Mouse (Mus musculus): Measurements from ENCODE around the gene Add1. TPM values are rescaled to one million over a fixed set of nuclear protein-coding genes. Genes with fewer than 3 reads are reported as not detected.

Add1 gene
- polyA plus RNA-seq, 1 experiment from 2014 or later: 158 TPM

- no peaks in the 10 kb centered on the region for H3K27me3 ChIP-seq (ENCODE audit: control insufficient read depth, insufficient read depth, low read length)
- no peak overlapping the region for H3K4me2 ChIP-seq (ENCODE audit: low read depth, low read length)
- ATAC-seq (replicated peaks; ENCODE audit: extremely low read depth, insufficient read depth, low FRiP score): no peak
- peak overlapping the region; percentile 1; the same call in 1 of the 2 replicates for H3K4me3 ChIP-seq (ENCODE audit: low read length)
- H3K9me3 ChIP-seq (replicated peaks; ENCODE audit: control insufficient read depth, low read length): no peaks in the 10 kb centered on the region
- H3K36me3 ChIP-seq (ENCODE audit: control insufficient read depth, insufficient read depth): no peaks in the 10 kb centered on the region
- no peak overlapping the region for H3K9ac ChIP-seq (ENCODE audit: low read length)
- no peak overlapping the region for H3K27ac ChIP-seq (ENCODE audit: low read length)
- H3K4me1 ChIP-seq (ENCODE audit: control insufficient read depth, insufficient read depth, low read length): no peaks in the 10 kb centered on the region
- 44% methylated on average over 4 of the region's 4 CpGs for WGBS
Observed at GRCm38 (mm10) chr5:34543114-34543513, 30.4 kb upstream of the Add1 start.

GRCm38 (mm10) chr5:34547410-34547809 is 26.1 kb upstream of the Add1 start:
- no peaks in the 10 kb centered on the region for H3K9me3 ChIP-seq (replicated peaks; ENCODE audit: control insufficient read depth, low read length)

GRCm38 (mm10) chr5:34549135-34549482 is 24.4 kb upstream of the Add1 start:
- H3K36me3 ChIP-seq (ENCODE audit: control insufficient read depth, insufficient read depth): 0 out of 2 replicates have a peak, but pooled peaks cover 4% of the 10 kb centered on the region
- 22% methylated on average over 8 of the region's 8 CpGs for WGBS
- no peak overlapping the region for H3K27ac ChIP-seq (ENCODE audit: low read length)
- no peaks in the 10 kb centered on the region for H3K27me3 ChIP-seq (ENCODE audit: control insufficient read depth, insufficient read depth, low read length)
- H3K9ac ChIP-seq (ENCODE audit: low read length): peak overlapping the region; percentile 96
- no peak for ATAC-seq (replicated peaks; ENCODE audit: extremely low read depth, insufficient read depth, low FRiP score)
- peaks cover 9% of the 10 kb centered on the region for H3K4me1 ChIP-seq (ENCODE audit: control insufficient read depth, insufficient read depth, low read length)
- peak overlapping the region; percentile 95 for H3K4me2 ChIP-seq (ENCODE audit: low read depth, low read length)
- peak overlapping the region; percentile 95 for H3K4me3 ChIP-seq (ENCODE audit: low read length)
- no peaks in the 10 kb centered on the region for H3K9me3 ChIP-seq (replicated peaks; ENCODE audit: control insufficient read depth, low read length)

More at GRCm38 (mm10) chr5:34547410-34547809, 26.1 kb upstream of the Add1 start:
- Histone ChIP-seq H3K4me3 (ENCODE audit: low read length) (no peak overlapping the region), H3K4me1 (ENCODE audit: control insufficient read depth, insufficient read depth, low read length) (peaks cover 9% of the 10 kb centered on the region), H3K9ac (ENCODE audit: low read length) (no peak overlapping the region), H3K36me3 (ENCODE audit: control insufficient read depth, insufficient read depth) (0 out of 2 replicates have a peak, but pooled peaks cover 4% of the 10 kb centered on the region), H3K27ac (ENCODE audit: low read length) (no peak overlapping the region), H3K27me3 (ENCODE audit: control insufficient read depth, insufficient read depth, low read length) (no peaks in the 10 kb centered on the region), H3K4me2 (ENCODE audit: low read depth, low read length) (no peak overlapping the region)
- ATAC-seq (replicated peaks; ENCODE audit: extremely low read depth, insufficient read depth, low FRiP score): no peak

- no peaks in the 10 kb centered on the region for H3K9me3 ChIP-seq (replicated peaks; ENCODE audit: control insufficient read depth, low read length)
- H3K9ac ChIP-seq (ENCODE audit: low read length): peak overlapping the region; percentile 96
- H3K36me3 ChIP-seq (ENCODE audit: control insufficient read depth, insufficient read depth): 0 out of 2 replicates have a peak, but pooled peaks cover 4% of the 10 kb centered on the region
- 0 out of 2 replicates have a peak overlapping the region, but pooled peaks have one; percentile 1 for H3K27ac ChIP-seq (ENCODE audit: low read length)
- no peaks in the 10 kb centered on the region for H3K27me3 ChIP-seq (ENCODE audit: control insufficient read depth, insufficient read depth, low read length)
- under 1% methylated on average over 49 of the region's 49 CpGs for WGBS
- peaks cover 9% of the 10 kb centered on the region for H3K4me1 ChIP-seq (ENCODE audit: control insufficient read depth, insufficient read depth, low read length)
- peak overlapping the region; percentile 95 for H3K4me3 ChIP-seq (ENCODE audit: low read length)
- H3K4me2 ChIP-seq (ENCODE audit: low read depth, low read length): peak overlapping the region; percentile 95
- peak; percentile 78 for ATAC-seq (replicated peaks; ENCODE audit: extremely low read depth, insufficient read depth, low FRiP score)
Observed at GRCm38 (mm10) chr5:34549483-34550221, 23.8 kb upstream of the Add1 start.

- H3K36me3 ChIP-seq (ENCODE audit: control insufficient read depth, insufficient read depth): 0 out of 2 replicates have a peak, but pooled peaks cover 4% of the 10 kb centered on the region
- H3K4me1 ChIP-seq (ENCODE audit: control insufficient read depth, insufficient read depth, low read length): peaks cover 9% of the 10 kb centered on the region
- peak overlapping the region; percentile 95 for H3K4me2 ChIP-seq (ENCODE audit: low read depth, low read length)
- 25% methylated on average over 6 of the region's 6 CpGs for WGBS
- peak overlapping the region; percentile 96 for H3K9ac ChIP-seq (ENCODE audit: low read length)
- no peak for ATAC-seq (replicated peaks; ENCODE audit: extremely low read depth, insufficient read depth, low FRiP score)
- peak overlapping the region; percentile 95 for H3K4me3 ChIP-seq (ENCODE audit: low read length)
- H3K27me3 ChIP-seq (ENCODE audit: control insufficient read depth, insufficient read depth, low read length): no peaks in the 10 kb centered on the region
- H3K27ac ChIP-seq (ENCODE audit: low read length): no peak overlapping the region
- no peaks in the 10 kb centered on the region for H3K9me3 ChIP-seq (replicated peaks; ENCODE audit: control insufficient read depth, low read length)
Observed at GRCm38 (mm10) chr5:34550251-34550650, 23.2 kb upstream of the Add1 start.

- Histone ChIP-seq H3K4me1 (ENCODE audit: control insufficient read depth, insufficient read depth, low read length) (peaks cover 9% of the 10 kb centered on the region), H3K9ac (ENCODE audit: low read length) (no peak overlapping the region), H3K9me3 (replicated peaks; ENCODE audit: control insufficient read depth, low read length) (no peaks in the 10 kb centered on the region), H3K36me3 (ENCODE audit: control insufficient read depth, insufficient read depth) (peaks cover 13% of the 10 kb centered on the region; the same call in 1 of the 2 replicates), H3K27ac (ENCODE audit: low read length) (no peak overlapping the region), H3K4me2 (ENCODE audit: low read depth, low read length) (no peak overlapping the region), H3K4me3 (ENCODE audit: low read length) (no peak overlapping the region), H3K27me3 (ENCODE audit: control insufficient read depth, insufficient read depth, low read length) (no peaks in the 10 kb centered on the region)
- no peak for ATAC-seq (replicated peaks; ENCODE audit: extremely low read depth, insufficient read depth, low FRiP score)
- WGBS: 86% methylated on average over 4 of the region's 4 CpGs
Observed at GRCm38 (mm10) chr5:34551821-34552220, 21.6 kb upstream of the Add1 start.

- peaks cover 13% of the 10 kb centered on the region for H3K4me1 ChIP-seq (ENCODE audit: control insufficient read depth, insufficient read depth, low read length)
- no peak overlapping the region for H3K27ac ChIP-seq (ENCODE audit: low read length)
- H3K9ac ChIP-seq (ENCODE audit: low read length): no peak overlapping the region
- no peak overlapping the region for H3K4me2 ChIP-seq (ENCODE audit: low read depth, low read length)
- WGBS: 90% methylated on average over 1 of the region's 1 CpGs
- H3K27me3 ChIP-seq (ENCODE audit: control insufficient read depth, insufficient read depth, low read length): no peaks in the 10 kb centered on the region
- H3K9me3 ChIP-seq (replicated peaks; ENCODE audit: control insufficient read depth, low read length): no peaks in the 10 kb centered on the region
- no peak overlapping the region for H3K4me3 ChIP-seq (ENCODE audit: low read length)
- ATAC-seq (replicated peaks; ENCODE audit: extremely low read depth, insufficient read depth, low FRiP score): no peak
- peaks cover 27% of the 10 kb centered on the region for H3K36me3 ChIP-seq (ENCODE audit: control insufficient read depth, insufficient read depth)
Observed at GRCm38 (mm10) chr5:34563854-34564253, 9.6 kb upstream of the Add1 start.

- 69% methylated on average over 4 of the region's 4 CpGs for WGBS
- no peak for ATAC-seq (replicated peaks; ENCODE audit: extremely low read depth, insufficient read depth, low FRiP score)
- Histone ChIP-seq H3K27me3 (ENCODE audit: control insufficient read depth, insufficient read depth, low read length) (no peaks in the 10 kb centered on the region), H3K4me2 (ENCODE audit: low read depth, low read length) (no peak overlapping the region), H3K27ac (ENCODE audit: low read length) (no peak overlapping the region), H3K9ac (ENCODE audit: low read length) (no peak overlapping the region), H3K4me3 (ENCODE audit: low read length) (no peak overlapping the region), H3K9me3 (replicated peaks; ENCODE audit: control insufficient read depth, low read length) (no peaks in the 10 kb centered on the region), H3K36me3 (ENCODE audit: control insufficient read depth, insufficient read depth) (peaks cover 24% of the 10 kb centered on the region), H3K4me1 (ENCODE audit: control insufficient read depth, insufficient read depth, low read length) (peaks cover 13% of the 10 kb centered on the region)
Observed at GRCm38 (mm10) chr5:34564291-34564690, 9.2 kb upstream of the Add1 start.

- no peak overlapping the region for H3K4me3 ChIP-seq (ENCODE audit: low read length)
- H3K4me1 ChIP-seq (ENCODE audit: control insufficient read depth, insufficient read depth, low read length): peaks cover 13% of the 10 kb centered on the region
- H3K9me3 ChIP-seq (replicated peaks; ENCODE audit: control insufficient read depth, low read length): no peaks in the 10 kb centered on the region
- no peak overlapping the region for H3K9ac ChIP-seq (ENCODE audit: low read length)
- H3K4me2 ChIP-seq (ENCODE audit: low read depth, low read length): peak overlapping the region; percentile 41
- WGBS: 28% methylated on average over 7 of the region's 7 CpGs
- peak overlapping the region; percentile 69 for H3K27ac ChIP-seq (ENCODE audit: low read length)
- no peaks in the 10 kb centered on the region for H3K27me3 ChIP-seq (ENCODE audit: control insufficient read depth, insufficient read depth, low read length)
- peak; percentile 74 for ATAC-seq (replicated peaks; ENCODE audit: extremely low read depth, insufficient read depth, low FRiP score)
- H3K36me3 ChIP-seq (ENCODE audit: control insufficient read depth, insufficient read depth): peaks cover 15% of the 10 kb centered on the region
Observed at GRCm38 (mm10) chr5:34565545-34566283, 7.8 kb upstream of the Add1 start.
